Mouse (Mus musculus) heart, postnatal 10 days (tissue): ENCODE data around the gene Ddo. TPM values are rescaled to one million over a fixed set of nuclear protein-coding genes. Genes with fewer than 3 reads are reported as not detected.
A peak's percentile ranks its signal among the peaks of the same experiment; 100 is the strongest.

Source experiments
- DNase-seq, 2 experiments: peaks; one replicate each; pipeline ENCODE4 v3.0.0; 2021
- intact Hi-C: fragments of 180-260 bp; cut with DNase I; formaldehyde crosslinking; loops from one replicate; pipeline ENCODE4 v1.15.1; 2025
- total RNA-seq, 2 experiments: library from RNA; stranded (reverse); gene quantifications; 2 replicates each; pipeline ENCODE4 v1.2.3; 2021

The Ddo gene
- total RNA-seq: 10 to 100 TPM; 24.2 to 24.9 TPM

DNA sequence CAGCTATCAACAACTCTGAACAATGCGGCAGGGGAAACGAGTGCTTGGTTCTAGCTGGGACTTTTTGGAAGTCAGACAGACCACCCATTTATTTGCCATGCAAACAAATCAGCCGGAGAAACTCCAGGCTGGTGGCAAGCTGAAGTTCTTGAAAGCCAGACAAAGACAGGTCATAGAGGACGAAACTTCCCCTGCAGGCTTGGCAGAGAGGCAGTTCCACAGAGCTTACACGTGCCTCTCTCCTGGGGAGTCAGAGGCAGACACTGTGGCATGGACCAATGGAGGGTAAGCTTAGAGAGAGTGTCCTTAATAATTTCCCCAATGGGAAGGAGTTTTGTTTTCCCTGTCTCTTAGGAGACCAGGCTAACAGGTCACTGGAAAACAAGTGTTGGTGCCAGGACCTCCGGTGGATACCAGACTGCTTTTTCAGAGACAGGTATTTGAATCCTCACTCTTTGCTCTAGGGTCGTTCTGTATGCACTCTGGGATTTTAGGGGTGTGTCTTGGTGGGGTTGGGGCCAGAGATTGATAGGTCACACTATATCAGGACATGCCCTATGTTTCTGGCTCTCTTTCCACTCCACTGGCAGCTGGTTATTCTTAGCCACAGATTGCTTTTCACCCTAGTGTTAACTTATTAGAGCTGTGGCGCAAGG, at the start of gene Ddo:
Gene Ddo, plus strand, starts transcription at position 356 of the 656 bp plus-strand sequence.
- intact Hi-C loops: no loop called here
- DNase-seq: peak; percentile 84 to 87

DNA sequence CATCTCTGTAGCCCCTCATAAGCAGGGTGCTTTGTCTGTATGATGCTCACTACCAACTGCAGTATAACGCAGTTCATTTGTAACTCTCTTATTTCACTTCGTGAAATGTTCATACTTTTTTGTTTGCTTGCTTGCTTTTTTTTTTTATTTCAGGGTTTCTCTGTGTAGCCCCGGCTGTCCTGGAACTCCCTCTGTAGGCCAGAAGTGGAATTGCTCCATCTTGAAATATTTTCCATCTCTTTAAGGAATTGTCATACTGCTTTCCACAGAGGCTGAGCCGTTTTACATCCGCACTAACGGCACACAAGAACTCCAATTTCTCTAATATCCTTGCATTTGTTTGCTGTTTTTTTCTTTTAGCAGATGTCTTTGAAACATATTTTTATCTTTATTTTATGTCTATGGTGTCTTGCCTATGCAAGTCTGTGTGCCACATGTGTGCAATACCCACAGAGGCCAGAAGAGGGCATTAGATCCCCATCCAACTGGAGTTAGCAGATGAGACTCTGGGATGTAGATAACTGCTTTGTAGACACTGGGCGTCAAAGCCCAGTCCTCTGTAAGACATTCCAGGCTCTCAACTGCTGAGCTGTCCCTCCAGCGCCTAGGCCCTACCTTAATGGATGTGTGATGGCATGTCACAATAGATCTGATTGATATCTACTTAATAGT, 46.1 kb upstream of the Ddo start:
- intact Hi-C loops: no loop called here
- peak in 1 of 2 experiments; percentile 25 for DNase-seq

DNA sequence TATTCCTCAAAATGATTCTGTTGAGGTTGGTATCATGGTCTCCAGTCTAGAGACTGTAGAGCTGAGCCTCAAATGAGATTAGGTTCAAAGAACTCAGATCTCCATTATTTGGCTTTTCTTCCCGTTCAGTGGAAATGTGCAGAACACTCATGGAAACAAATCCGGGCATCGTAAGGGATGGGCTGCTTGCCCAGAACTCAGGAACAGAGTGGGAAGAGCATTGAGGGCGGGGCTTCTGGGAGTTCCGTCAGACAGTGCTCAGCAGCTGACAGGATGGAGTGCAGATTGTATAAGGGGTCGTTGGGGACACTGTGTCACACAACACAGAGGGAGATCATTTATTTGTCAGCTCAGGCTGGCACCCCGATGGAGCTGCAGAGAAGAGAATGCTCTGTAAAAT, 37.6 kb upstream of the Ddo start:
- DNase-seq: no peak
- intact Hi-C loops: no loop called here

DNA sequence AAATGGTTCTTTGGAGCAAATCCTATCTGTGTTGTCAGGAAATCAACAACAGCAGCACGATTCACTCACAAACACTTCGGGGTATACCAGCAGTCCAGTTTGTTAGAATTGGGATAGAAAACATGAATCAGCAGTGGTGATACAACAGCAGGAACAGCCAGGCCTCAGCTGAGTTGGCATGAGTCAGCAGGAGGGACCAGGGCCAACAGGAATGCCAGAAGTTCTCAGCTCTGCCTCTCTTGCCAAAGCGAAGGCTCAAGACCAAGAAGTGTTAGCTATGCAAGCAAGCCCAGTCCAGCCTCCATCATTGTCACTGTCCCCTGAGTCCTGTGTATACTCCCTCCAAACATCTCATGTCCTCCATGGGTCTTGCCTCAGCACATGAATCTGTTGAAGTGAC, 32.6 kb upstream of the Ddo start:
- intact Hi-C loops: no loop called here
- DNase-seq: peak; percentile 24 to 40

DNA sequence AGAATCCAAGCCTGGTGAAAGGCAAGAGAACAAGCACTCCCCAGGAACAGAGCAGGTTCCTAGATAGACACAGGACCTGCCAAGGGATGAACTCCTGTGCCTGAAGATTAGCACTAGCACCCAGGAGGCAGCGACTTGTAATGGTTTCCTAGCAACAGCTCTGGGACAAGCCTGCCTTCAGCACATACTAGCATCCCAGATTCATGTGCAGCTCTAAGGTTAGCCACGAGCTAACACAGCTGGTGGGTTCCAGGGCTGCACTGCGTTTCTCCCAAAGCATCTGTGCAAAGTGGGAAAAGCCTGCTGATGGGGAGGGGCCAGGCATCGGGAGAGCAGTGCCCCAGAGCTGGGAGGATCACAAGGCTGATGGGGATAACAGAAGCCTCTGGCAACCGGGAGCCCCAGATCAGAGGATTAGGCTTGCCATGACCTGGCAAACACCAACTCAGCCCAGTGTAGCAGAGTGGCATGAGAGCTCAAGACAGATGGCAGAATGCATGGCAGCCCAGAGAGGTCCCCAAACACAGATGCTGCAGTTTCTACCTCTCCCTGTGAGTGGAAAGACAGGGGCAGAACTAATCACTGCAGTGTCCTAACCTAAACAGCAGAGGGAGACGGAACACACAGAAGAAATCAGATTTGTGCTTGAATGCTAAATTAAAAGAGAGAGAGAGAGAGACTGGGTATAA, 25.0 kb upstream of the Ddo start:
- DNase-seq: no peak
- intact Hi-C loops: no loop called here

DNA sequence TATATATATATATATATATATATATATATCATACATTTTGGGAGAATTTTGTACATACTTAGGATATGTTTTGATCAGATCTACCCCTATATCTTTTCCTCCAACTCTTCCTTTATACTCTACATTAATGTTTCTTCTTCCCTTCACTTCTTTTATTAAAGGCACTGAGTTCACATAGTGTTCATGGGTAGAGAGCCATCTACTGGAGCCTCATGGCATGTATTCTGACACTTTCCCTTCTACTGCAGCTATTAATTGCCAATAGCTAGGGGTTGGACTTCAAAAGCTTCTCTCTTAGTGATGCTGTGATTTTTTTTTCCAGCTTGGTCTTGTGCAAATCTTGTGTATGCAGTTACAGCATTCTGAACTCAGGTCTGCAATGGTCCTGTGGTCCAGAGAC, 11.8 kb upstream of the Ddo start:
- no peak for DNase-seq
- intact Hi-C loops: loop anchor here (10.0 kb wide), 1 partner anchor 353 kb away; no protein-coding TSS in a partner anchor

DNA sequence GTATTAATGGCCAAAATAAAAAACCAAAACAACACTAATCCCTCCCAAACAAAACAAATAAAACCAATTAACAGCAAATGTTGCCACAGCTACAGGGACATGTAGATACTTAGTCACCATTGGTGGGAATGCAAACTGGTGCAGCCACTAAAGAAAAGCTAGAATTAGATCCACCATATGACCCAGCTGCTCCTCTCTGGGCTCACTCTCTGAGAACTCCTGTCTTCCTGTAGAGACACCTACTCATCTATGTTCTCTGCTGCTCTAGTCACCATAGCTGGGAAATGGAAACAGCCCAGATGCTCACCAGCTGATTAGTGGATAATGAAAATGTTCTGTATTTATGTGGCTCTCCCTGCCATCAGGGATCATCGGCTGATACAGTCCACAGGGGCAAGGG, 10.1 kb upstream of the Ddo start:
- intact Hi-C loops: loop anchor here (10.0 kb wide), 1 partner anchor 355 kb away; no protein-coding TSS in a partner anchor
- no peak for DNase-seq

DNA sequence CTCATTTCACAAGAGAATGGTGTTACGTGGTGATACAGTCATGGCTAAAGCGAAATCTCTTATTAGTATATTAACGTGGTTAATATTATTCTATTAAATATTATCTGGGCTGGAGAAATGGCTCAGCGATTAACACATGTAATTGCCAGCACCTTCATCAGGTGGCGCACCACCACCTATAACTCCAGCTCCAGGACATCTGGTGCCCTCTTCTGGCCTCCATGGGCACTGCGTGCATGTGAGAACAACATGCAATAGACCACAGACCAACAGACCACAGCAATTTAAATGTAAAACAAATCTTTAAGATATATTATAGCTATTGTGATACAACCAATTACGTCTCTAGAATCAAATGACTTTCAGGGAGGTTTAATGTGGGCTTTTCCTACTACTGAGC, 671 bp upstream of the Ddo start:
- peak; percentile 62 to 73 for DNase-seq
- intact Hi-C loops: no loop called here

DNA sequence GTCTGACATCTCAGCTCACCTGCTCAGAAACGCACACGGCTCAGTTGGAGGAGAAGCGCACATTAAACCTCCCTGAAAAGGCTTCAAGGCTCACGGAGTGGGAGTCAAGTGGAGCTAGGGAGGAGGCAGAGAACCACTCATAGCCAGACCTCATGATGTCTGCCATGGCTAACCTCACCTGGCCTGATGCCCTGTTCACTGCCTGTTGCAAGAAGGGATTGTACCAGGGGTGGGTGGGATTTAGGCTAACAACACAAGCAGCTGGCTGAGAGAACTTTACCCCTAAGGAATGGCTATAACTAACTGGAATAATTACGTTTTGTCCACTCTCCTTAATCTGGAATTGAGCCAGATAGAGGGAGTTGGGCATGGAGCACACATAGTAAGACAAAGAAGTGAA, 646 bp downstream of the Ddo start:
- intact Hi-C loops: no loop called here
- peak; percentile 62 to 71 for DNase-seq

DNA sequence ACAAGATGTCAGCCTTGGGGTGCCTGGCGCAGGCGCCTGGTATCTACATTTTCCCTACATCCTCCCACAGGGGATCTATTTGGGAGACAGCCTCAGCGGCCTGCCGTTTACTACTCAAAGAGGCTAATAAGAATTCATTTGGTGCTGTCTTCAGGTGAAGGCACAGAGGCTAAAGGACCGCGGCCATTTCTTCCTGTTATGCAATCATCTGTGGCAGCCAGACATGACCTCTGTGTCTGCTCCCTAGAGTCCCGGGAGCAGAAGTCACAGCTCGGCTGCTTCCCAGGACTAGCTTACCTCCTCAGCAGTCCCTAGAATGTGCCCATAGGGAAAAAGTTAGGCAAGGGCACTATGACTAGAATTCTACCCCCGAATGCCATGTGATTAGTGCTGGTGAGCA, 1.1 kb downstream of the Ddo start:
- intact Hi-C loops: no loop called here
- DNase-seq: peak; percentile 40 to 43

DNA sequence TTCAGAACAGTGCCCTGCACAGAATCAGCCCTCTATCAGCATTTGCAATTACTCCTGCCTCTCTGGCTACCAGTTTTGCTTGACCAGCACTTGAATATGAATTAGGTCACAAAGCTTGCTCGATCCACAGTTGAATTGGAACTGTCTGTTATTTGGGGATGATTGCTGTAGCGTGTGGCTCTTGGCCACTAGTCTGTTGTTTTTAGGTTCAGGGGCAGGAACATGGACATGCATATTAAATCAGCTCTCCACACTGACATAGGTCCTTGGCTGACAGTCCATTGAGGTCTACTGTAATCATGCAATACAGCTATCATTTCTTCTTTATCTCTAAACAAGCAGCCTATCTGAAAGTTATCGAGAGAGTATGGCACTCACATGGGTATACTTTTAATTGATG, 2.3 kb downstream of the Ddo start:
- intact Hi-C loops: no loop called here
- no peak for DNase-seq

DNA sequence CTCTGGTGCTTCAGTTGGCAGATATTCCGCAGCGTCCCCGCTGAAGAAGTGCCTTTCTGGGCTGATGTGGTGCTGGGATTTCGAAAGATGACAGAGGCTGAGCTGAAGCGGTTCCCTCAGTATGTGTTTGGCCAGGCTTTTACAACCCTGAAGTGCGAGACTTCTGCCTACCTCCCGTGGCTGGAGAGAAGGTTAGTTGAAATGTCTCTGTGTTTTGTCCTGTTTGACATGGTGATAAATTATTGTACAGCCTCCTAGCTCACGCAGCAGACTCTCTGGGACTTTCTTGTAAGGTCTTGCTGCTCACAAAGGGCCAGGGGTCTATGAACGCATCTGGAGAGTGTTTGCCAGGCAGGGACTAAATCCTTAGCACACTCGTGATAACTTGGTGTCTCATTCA, 7.5 kb downstream of the Ddo start:
- intact Hi-C loops: no loop called here
- DNase-seq: no peak

DNA sequence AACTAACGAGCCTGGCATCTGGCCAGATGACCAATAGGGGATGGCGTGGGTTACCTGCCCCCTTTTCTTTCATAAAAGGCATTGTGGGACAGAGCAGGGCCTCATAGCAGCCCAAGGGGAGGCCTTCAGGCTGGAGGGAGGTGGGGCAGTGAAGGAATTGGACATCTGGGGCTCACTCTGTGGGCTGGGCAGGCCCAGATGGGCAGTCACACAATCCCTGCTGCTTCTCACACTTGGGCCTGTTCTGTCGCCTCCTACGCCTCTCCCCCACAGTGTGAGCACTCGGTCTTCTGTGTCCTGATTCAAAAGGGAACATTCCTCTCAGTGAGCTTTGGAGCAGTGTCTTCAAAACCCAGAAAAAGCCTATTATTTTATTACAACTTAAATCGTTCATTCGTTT, 8.5 kb downstream of the Ddo start:
- DNase-seq: peak in 1 of 2 experiments; percentile 26
- intact Hi-C loops: no loop called here

DNA sequence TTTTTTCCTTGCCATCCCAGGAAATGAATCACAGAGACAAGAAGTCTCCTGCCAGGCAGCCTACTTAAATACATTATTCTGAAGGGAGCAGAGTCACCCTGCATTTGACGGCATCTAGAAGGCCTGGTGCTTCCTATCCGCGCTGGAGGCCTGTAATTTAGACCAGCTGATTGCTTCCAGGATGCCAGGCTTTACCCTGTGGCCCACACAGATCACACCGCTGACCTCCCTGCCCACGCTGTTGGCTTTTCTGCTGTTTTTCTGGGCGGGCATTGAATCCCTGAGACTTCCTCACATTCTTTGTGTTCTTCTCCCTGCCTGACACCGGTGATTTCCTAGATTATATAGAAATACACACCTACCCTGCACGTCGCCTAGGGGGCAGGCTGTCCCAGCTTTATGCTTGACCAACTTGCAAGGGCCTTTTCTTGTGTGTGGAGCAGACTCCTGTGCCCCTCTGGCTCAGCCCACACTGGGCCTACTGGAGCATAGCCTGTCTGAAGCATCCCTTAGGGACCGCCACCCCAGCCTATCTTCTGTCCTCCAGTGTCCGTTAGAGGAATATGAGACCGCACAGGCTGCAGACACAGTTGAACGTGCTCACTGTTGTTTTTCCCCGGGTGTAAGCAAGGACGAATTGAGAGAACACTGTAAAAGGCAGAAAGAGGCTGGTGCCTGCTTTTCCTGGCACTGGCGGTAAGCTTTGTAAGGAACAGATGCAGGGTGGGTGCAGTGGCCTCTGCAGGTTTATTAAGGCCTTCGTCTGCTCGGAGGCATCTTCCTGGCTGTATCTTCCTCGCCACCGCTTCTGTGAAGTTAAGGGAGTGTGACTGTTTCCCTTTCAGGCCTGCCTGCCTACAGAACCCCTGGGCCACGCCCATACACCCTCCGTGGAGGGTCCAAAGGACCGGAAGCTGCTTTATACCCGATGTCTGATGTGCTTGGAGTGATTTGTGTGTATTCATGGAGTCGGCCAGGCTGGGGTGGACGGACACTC, 9.3 kb downstream of the Ddo start:
- DNase-seq: no peak

DNA sequence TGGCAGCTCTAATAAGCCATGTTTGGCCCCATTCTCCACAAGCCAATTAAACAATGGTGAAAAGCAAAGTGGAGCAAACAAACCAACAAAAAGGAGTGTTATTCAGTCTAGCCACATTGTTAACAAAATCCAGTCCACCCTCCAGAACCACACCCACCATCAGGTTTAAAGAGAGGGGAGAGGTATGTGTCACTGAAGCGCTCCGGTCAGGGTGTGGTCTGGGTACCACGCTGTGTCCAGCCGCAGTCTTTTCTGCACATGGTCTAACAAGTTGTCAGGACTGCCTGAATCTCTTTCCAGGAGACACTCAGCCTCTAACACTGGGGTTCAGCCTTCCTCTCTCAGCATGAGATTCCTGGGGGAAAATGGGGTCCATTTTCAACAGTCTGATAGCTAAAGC, 10.6 kb downstream of the Ddo start:
- intact Hi-C loops: no loop called here
- no peak for DNase-seq

More for the DNA sequence above, 9.3 kb downstream of the Ddo start:
- intact Hi-C loops: no loop called here

DNA sequence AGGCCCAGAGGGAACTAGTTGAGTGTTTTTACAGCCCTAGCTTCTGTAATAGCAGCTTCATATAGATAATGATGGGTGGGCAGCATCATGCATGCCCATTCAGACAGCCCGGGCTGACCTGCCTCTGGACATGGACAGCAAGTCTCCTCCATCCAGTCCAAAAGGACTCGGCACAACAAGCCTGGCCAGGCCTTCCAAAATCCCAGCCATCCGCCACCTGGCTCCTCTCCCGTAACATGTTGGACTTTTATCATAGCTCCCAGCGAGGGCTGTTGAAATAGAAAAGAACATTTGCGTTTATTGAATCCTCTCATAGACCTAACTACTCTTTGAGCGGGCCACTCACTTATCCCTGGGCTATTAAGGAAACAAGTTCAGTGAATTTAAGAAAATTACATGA, 12.1 kb downstream of the Ddo start:
- intact Hi-C loops: no loop called here
- peak; percentile 21 to 29 for DNase-seq

DNA sequence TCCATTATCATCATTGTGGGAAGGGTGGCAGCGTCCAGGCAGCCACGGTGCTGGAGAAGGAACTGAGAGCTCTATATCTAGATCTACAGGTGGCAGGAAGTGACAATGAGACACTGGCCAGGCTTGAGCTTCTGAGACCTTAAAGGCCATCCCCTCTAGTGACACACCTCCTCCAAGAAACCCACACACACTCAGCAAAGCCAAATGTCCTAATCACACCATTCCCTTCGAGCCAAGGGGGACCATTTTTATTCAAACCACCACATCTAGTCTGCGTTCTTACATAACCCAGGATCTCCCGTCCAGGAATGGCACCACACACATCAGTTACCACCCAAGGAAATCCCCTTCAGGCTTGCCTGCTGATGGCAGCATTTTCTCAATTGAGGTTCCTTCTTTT, 13.3 kb downstream of the Ddo start:
- intact Hi-C loops: no loop called here
- no peak for DNase-seq

DNA sequence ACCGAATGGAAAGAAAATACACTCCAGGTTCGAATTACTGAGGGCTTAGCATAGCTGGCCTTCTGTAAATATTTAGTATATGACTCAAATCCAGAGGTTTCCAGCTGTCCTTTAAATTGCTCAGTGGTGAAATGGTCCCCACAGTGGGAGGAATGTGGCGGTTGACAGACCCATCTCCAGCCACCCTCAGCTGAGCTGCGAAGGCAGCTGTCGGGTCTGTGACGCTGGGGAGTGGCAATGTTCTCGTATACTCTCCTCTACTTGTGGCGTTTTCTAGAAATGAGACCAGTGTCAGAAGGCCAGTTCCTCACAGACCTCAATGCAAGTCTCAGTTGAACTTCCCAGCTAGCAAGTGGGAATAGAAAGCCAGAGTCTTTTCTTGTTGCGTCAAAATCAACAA, 14.6 kb downstream of the Ddo start:
- intact Hi-C loops: no loop called here
- no peak for DNase-seq

DNA sequence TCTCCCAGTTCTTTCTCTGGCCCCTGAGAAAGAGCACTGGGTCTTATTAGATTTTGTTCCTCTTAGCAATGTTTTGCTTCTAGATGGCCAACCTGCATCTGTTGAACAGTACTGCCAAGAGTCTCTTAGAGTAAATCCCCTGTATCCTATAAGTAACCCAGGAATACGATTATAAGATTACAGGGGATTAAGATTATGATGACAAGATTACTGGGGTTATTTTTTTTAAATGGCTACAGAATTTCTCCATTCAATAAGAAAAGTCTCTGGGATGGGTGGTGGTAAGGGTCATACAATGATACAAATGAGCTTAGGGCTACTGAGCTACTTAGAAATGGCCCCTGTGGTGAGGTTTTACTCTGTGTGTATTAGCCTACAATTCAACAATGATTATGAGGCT, 15.5 kb downstream of the Ddo start:
- no peak for DNase-seq
- intact Hi-C loops: no loop called here

DNA sequence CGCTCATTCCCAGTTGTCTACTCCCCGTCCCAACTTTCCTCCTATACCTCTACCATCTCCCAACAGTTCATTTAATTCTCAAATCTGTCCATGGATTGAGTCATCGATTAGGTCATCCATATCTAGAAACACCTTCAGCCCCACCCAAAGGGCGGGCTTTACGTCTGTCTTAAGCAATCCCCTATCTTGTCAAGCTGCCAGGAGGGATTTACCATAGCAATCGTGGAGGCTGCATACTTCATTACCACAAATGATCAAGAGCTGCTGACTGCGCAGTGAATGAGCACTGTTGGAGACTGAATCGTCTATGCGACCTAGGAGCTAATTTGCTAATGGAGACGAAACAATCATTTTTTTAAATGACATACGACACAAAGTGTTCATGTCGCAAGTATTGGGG, 19.0 kb downstream of the Ddo start:
- no peak for DNase-seq
- intact Hi-C loops: loop anchor here (1.0 kb wide), 1 partner anchor 236 kb away; no protein-coding TSS in a partner anchor

DNA sequence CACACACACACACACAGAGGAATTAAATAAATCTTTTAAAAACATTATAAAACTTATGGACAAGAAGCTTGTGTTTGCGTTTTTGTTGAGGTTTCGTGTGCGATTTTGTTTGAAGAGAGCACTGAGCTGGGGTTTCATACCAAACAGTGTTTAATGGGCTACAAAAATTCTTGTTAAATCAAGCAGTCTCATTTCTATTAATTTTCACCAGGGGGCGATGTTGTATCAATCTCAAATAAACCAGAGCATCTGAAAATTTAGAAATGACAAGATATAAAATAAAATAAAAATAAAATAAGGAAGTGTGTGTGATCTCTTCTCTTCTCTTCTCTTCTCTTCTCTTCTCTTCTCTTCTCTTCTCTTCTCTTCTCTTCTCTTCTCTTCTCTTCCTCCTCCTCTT, 19.8 kb downstream of the Ddo start:
- peak in 1 of 2 experiments; percentile 30 for DNase-seq
- intact Hi-C loops: loop anchor here (1.0 to 10.0 kb wide), 2 partner anchors 235 to 325 kb away; no protein-coding TSS in a partner anchor
